Mouse (Mus musculus) gastrocnemius, postnatal 14 days (tissue): ENCODE results near the gene Dact1. TPM values are rescaled to one million over a fixed set of nuclear protein-coding genes. Genes with fewer than 3 reads are reported as not detected.

Experiments used
- total RNA-seq, 2 experiments: library from RNA; stranded (reverse); gene quantifications; 2 replicates each; pipeline ENCODE4 v1.2.3; 2021

Dact1 gene
- total RNA-seq, 2 experiments from 2014 or later: 8.1 to 12.1 TPM

Other genes starting within 250 kb of the Dact1 start
- not detected for gene Tomm20l, start 198.5 kb upstream of the Dact1 start, total RNA-seq
- 10 to 100 TPM; 22.4 to 30.0 TPM for gene Timm9, start 173.2 kb upstream of the Dact1 start, total RNA-seq
- 1 to 10 TPM; 2.6 to 2.8 TPM for gene 2700049A03Rik, start 173.0 kb upstream of the Dact1 start, total RNA-seq